Mouse (Mus musculus): ENCODE measurements around the gene Gm49369.
A peak's percentile ranks its signal among the peaks of the same experiment; 100 is the strongest.
"Not testable (repeated sequence)": the region's sequence is repeated elsewhere in the genome, so short reads cannot be mapped to it uniquely, and the experiment has no call there.

Gm49369 gene

DNA sequence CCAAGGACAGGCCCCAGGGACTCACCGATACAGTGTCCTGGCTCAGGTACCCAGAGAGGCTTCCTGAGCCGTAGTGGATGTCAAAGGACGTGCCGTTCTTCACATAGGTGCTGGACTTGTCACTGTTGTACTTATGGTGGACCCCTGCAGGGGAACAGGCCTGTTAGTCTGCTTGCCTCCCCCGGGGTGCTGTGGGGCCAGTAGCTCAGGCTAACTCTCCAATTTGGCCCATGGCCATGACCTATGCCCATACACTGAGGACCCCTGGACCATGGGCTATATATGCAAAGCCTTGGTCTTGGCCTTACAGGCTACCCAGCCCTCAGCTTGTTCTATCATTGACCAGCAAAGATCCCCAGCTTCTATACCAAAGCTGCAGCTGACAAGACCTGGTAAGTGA is at the start of gene Gm49369:
Gene Gm49369, minus strand, starts transcription at position 101 of the 400 bp plus-strand sequence.
- no peak for DNase-seq

DNA sequence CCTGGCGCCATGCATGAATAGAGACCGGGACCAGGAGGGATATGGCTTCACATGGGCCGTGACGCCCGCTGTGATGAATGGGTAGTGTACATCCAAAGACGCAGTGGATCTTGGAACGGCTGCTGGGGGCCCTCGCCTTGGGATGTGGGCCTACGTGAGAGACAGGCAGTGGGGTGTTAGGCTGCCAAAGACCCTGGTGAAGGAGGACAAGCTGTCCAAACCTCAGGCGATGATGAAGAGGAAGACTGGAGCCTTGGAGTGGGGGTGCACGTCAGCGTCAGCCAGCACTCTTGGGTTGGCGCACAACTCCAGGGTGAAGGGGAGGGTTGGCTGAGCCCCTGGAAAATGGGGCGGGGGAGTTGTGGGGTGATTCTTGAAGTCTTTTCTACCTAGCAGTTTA is 48.6 kb upstream of the Gm49369 start:
- DNase-seq = no peak

DNA sequence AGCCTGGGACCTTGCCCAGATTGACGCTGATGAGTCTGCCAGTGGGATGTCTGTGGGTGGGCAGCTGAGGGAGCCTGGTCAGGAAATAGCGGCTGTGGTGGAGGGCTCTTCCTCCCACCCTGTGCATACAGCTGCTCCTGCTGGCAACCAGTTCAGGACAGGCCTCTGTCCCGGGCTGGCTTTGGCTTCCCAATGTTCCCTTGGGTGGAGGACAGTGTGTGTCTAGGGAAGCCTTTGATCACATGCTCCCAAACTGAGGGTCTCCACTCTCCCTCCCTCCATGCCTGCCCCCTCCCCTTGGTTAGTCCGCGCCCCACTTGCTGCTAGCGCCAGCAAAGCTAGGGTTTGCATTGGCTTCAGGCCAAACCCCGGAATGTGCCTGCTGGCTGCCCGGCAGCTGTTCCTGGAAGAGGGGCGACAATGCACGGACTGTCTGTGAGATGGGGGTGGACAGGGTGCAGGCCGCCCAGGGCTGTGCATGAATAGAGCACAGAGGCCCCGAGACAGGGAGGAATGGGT is 47.8 kb upstream of the Gm49369 start:
- DNase-seq = no peak

DNA sequence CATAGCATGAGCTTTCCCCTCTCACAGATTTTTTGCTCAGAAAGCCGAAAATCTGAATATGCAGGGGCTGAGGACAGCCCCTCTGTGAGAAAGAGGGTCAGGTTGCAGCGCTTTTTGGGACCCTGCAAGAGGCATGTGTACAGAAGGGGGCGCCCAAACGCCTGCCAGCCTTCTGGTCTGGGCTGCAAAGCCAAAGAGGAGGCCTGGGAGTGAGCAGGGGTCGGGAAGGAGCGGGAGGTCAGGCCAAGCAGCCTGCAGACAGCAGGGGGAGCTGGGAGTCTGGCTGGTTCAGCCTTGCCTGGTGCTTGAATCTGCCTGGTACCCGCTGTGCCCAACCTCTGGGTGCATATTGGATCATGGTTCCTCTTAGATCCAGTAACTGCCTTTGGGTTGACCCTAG is 45.7 kb upstream of the Gm49369 start:
- no peak for DNase-seq

DNA sequence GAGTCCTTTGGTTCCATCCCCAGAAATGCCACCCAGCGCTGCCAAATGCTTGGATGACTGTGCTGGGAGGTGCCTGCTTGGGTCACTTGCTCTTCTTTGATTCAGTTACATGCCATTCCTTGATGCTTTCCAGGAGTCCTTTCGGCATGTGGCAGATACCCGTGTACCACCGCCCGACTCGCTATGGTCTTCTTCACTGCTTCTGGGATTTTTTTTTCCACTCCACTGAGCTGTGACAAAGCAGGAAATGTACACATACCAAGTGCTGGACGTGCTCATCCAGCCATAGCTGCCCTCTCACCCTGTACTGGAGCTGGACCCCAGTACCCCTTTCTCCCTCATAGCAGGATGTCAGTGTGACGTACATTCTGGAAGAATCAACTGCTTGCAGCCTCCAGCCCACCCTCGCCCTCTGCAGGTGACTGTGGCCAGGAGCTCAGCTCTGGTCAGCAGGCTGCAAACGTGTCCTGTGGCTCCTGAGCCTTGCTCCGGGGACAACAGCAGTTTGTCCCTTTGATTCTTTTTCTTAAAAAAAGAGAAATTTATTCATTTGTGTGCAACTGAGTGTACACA is 43.3 kb upstream of the Gm49369 start:
- DNase-seq = no peak

DNA sequence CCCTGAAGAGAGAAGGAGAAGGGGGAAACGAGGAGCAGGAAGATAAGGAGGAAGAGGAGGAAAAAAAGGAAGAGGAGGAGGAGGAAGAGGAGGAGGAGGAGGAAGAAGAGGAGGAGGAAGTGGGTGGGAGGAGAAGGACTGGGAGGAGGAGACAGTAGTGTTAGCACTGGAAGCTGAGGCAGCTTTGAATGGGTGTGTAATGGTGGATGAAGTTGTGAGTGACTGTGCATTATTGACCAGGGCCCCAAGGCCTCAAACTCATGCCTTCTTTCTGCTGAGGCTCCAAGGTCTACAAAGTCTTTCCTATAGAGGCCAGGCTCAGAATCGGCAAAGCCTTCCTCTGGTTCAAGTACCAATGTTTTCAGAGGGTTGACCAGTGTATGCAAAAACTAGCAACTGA is 39.4 kb upstream of the Gm49369 start:
- no peak for DNase-seq

DNA sequence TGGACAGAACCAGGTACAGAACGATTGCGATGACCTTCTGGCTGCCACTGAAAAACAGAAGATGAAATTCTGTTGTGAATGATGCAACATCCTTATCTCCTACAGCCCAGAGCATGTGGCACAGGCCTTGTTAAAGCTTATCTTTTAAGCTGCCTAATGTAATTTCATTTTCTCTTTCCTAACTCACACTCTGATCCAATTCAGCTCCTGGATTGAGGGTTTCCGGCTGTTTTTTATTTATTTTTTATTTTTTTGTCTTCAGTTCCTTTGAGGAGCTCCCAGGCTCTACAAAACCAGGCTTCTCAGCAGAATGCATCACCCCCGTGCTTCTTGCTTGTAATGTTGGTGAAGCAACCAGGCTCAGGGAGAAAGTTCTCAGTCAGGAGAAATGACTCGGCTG is 37.4 kb upstream of the Gm49369 start:
- DNase-seq = no peak

DNA sequence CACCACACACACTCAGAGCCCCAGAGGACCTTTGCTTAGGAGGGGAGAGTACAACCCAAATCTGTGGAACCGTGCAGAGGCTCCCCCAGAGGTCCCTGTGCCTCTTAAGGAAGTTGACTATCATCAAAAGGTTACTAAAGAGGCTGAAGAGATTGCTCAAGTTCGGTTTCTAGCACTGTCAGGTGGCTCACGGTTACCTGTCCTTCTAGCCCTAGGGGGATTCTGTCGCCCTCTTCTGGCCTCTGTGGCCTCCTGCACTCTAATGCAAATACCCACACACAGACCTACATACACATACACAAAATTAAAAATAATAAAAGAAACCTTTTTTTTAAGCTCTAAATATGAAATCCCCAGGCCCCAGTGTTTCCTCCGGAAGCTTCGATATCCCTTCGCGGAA is 36.2 kb upstream of the Gm49369 start:
- no peak for DNase-seq

DNA sequence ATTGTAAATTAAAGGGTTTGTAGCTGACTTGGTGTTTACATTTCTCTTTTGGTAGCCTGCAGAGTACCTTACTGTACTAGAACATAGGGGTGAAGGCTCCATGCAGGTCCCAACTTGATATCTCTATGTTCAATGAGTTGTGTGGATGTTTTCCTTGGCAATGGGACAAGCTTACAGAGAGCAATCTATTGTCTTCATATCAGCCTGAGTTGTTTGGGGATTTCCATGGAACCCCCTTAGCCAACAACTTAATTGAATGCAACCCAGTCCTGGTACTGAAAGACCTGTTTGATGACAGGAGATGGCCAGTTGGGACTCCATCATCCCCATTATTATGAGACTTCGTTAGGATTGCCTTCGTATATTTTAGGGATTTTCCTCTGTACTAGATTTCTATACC is 35.6 kb upstream of the Gm49369 start:
- no peak for DNase-seq

DNA sequence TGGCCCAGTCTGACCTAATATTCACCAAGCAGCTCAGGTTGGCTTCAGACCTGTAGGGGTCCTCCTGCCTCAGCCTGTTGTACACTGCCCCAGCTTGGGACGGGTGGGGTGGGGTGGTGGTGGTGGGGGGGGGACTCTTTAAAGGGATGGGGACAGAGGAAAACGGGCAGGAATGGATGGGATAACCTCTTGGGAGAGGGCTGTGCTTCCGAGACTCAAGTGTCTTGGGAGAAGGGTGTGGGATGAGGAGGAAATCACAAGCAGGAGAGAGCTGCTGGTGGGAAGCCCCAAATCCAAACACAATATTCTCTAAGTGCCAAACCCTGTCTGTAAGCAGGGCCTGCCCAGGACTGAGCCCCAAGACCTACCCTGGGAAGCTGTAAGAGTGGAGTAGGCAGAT is 33.8 kb upstream of the Gm49369 start:
- no peak for DNase-seq

DNA sequence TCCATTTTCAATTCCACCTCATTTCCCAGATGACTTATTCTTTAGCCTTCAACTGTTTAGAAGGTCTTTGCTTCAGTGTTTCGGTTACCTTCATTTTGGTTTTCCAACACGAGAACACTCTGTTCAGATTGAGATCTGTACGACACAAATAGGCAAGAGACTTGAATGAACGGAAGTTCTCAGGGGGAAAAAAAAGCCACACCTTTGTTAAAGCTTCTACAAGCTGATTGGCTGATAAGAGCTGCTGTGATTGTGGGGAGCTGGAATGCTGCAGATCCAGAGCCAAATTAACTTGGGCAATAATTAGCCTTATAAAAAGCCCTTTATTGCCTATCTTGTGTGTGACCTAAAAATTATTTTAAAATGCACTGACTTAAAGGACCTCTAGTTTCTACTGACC is 32.8 kb upstream of the Gm49369 start:
- DNase-seq = no peak

DNA sequence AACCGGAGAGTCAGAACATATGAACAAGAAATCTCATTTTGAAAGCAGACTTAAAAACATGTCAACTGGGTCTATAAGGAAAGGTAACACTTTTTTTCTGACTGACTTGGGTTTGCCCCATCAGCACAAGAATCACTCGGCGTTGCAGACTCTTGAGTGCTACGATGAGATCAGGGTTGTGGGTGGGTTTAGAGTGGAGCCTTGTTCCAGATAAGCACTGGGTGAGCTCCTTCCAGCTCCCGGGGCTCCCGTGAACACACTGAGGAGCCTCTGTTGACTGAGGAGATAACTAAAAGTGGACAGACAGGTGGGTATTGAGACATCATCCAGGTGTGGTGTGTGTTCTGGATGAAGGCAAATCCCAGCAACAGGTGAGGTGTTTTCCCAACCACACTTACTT is 30.8 kb upstream of the Gm49369 start:
- DNase-seq = no peak

DNA sequence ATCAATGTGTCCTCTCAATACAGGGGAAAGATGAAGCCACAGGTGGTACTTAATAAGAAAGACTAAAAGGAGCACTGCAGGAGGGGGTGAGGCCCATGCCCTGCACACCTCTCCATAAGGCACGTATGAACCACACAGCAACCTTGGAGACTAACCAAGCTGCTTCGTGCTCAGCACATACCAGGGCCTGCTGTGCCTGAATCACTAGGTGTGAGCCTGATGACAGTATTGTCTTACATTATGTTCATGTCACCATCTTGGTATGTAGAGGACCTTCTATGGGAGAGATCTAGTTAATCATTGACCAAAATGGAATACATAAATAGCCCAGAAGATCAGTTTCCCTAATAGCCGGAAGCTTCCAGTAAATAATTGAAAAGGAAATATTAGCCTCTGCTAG is 27.1 kb upstream of the Gm49369 start:
- DNase-seq = no peak

DNA sequence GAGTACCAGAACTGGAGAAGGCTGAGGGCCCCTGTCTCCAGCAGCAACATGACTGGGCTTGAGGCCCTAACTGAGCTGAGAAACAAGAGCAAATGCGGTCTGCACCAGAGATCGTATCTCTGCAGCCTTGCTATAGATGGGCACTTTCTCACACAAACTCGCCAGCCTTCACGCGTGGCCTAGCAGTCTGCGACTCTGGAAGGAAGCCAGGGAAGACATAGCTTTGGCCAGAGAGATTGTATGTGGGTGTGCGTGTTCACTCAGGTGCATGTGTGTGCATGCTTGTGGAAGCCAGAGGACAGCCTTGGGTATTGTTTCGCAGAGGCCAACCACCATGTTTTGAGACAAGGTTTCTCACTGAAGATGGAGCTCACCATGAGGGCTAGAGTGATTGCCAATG is 26.2 kb upstream of the Gm49369 start:
- no peak for DNase-seq

DNA sequence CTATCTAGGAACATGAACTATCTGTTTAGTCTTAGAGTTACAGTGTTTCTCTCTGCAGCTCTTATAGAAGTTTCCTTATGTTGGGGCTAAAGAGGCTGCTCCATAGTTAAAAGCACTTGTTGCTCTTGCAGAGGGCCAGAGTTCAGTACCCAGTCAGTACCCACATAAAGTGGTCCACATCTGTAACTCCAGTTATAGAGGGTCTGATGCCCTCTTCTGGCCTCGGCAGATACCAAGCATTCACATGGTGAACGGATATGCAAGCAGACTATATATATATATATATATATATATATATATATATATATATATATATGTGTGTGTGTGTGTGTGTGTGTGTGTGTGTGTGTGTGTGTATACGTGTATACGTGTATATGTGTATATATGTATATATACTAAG is 25.5 kb upstream of the Gm49369 start:
- no peak for DNase-seq

DNA sequence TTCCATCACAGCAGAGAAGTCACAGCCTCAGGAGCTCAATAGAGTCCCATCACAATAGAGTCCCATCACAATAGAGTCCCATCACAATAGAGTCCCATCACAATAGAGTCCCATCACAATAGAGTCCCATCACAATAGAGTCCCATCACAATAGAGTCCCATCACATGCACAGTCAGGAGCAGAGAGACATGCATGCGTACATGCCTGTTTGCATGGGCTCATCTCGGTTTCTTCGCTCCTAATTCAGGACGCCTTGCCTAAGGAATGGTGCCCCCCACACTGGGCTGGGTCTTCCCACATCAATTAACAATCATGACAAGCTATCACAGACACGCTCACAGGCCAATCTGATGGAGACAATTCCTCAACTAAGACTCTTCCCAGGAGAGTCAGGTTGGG is 22.7 kb upstream of the Gm49369 start:
- DNase-seq = not testable (repeated sequence)

DNA sequence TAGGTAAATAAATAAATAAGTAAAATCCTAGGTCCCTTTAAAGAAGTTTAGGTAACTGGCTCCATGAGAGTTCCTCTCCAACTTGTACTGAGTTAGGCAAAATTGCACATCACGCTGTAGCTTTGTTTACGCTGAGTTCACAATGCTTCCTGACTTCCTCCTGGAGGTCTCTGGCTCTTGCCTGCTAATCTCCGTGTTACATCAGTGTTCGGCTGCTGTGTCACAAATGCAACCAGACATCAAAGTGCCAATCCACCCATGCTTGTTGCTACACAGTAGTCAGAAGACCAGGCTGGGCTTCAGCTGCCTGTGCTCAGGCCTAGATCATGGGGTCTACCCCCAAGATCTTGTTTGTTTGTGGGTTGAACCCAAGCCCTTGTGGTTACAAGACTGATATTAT is 21.1 kb upstream of the Gm49369 start:
- peak in 1 of 2 experiments; percentile 34 for DNase-seq

DNA sequence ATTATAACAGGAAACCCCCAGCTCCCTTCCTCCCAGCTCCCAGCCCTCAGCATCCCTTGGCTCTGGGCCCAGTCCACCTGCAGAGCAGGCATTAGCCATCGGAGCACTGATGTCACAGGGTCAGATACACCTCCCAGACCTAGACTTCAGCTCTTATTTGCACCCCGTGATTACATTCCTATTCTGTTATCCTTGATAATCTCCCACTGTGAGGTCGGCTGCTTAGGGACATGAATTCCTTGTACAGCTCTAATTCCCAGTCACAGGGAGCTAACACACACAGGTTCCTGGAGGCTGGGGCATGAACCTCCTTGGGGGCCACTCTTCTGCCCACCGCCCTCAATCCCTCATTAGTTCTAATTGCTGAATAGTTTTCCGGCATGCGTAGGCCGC is 18.3 kb upstream of the Gm49369 start:
- DNase-seq = no peak

DNA sequence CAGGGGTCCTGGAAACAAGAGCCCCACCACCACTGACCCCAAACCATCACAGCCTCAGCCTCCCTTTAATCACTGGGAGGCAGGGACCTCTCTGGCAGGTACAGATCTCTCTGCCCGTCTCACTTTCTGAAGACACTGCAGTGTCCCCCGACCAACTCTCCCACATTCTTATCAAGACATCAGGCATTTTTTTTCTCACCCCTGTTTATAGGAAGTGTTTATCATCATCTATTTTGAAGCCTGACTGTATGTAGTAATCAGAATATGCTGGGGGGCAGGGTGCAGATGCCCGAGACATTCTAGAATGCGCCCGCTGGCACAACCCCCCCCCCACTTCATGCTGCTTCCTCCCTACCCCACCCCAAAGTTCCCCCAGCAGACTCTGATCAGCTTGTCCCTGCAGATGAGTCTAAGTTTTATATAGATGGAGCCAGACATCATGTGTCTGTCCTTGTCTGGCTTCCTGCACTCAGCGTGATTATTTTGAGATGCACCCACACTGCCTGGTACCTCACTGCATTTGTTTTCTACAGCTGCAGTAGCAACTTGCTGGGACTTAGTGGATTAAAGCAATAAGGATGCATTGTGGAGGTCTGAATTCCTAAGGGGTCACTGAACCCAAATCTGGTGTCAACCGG is 17.8 kb upstream of the Gm49369 start:
- DNase-seq = no peak

DNA sequence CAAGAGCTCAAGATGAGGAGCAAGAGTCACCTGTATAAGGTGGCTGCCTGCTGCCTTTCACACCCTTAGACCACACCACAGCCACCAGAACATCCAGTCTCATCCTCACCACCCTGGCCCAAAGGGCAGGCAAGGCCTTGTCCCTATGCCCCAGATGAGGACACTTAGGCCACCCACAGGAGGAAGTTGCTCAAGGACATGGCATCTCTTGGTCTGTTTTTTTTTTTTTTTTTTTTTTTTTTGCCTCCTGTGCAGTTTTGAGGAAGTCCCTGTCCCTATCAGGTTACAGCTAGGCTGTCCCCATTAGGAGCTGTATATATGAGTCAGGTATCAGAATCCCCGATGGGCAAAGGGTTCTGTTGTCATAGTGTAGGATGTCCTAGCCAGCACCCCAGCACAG is 16.8 kb upstream of the Gm49369 start:
- no peak for DNase-seq

DNA sequence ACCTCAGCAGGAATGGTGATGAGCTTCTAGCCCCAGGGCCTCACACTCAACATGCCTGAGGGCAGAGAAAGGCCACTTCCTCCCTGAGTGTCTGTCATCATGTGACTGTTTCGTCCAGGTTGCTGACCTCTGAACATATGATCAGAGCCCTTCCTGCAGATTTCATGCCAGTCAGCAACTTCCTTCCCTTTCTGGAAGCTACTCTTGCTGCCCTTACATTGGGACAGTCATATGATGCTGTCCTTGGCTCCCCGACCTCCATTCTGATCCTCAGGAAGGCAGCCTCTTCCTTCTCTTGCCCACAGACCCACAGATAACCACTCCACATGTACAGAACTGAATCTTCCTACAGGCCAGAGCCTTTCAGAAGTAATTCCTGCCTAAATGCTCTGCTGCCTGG is 15.6 kb upstream of the Gm49369 start:
- DNase-seq = no peak

DNA sequence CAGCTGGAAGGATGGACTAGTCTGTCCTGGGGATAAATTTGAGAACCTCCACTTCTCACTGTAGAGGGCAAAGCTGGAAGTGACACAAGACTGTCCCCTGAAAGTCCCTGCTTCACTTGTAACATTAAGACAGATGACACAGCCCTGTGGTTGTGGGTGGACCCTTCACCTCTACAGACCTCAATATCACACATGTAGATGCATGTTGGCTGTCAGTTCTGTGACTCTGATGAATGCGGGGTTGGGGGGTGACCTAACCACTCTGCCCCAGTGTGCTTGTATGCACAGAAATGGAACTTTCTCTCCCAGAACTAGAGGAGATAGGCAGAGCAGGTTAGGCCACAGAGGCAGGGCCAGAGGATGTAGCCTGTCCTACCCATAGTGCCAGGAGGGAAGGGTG is 14.1 kb upstream of the Gm49369 start:
- no peak for DNase-seq

DNA sequence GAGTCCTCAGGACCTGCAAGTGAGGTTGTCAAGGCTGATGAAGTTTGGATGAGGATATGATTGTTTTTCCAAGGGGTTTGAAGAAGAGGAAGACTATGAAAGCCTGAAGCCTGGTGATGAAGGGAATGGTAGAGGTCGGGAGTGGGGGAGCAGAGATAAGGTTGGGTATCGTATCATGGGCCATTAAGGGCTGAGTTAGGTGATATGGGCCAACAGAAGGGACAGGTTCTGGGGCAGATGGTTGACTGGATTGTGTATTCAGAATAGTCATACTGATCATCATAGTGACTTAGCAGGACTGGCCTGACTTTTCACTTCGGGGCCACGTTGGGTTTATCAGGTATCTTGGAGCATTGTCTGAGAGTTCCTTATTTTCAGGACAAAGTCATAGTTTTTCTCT is 13.0 kb upstream of the Gm49369 start:
- no peak for DNase-seq

DNA sequence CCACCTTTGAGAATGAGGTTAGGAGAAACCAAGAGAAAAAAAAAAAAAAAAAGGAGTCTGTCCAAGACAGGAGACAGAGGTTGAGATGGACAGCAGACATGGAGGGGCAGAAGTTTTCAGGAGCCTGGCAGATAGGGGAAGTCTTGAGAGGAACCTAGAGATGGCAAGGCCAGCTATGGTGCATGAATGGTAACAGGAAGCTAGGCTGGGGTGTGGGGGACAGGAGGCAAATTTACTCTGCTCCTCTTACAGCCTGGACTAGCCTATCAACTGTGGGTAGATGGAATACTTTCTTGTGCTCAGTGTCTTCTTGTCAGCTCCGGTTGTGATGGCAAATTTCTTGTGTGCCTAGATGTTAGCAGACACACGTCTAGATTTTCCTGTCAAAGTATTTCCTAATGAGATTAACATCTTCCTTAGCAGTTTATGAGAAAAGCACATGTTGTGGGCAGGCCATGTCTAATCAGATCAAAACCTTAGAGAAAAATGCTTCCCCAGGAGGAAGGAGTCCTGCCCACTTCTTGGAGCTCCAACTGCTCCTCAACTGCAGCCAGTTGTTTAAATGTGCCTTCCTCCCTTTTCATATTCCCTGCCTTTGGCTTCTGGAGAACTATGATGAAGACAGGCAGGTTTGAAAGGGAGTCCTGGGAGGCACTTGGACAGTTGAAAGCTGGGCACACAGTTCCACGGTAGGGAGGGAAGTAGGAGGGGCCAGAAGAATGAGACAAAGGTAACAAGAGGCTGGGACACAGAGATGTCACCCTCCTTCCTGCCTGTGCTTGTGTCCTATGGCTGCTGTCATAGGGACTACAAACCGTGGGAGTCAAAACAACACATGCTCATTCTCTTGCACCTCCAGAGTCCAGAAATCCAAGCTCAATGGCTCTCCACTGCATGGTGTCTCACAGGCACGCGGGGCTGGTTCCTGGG is 12.1 kb upstream of the Gm49369 start:
- DNase-seq = no peak

All from thymus, adult 18-20 months (tissue).